Mouse (Mus musculus) adrenal gland, postnatal 4 days (tissue): ENCODE measurements at regions not wholly inside any gene's neighbourhood (a gene's known extent, or its start where the extent isn't known, plus 50 kb on each side); places are given as distances from the start of the nearest gene placed in this dataset.

Source experiments
- DNase-seq, 2 experiments: peaks; one replicate each; pipeline ENCODE4 v3.0.0; 2021 to 2022; ENCODE audit warnings: low spot score in 2 of 2, mixed read lengths in 2 of 2

- no peak for DNase-seq
Measured at GRCm38 (mm10) chr10:66433490-66433889, 662.4 kb upstream of the Jmjd1c start.

- no peak for DNase-seq
Measured at GRCm38 (mm10) chr10:66470684-66471083, 625.2 kb upstream of the Jmjd1c start.

- DNase-seq: no peak
Measured at GRCm38 (mm10) chr10:66472038-66472437, 623.9 kb upstream of the Jmjd1c start.

- DNase-seq: no peak
Measured at GRCm38 (mm10) chr10:66475187-66475735, 620.7 kb upstream of the Jmjd1c start.

GRCm38 (mm10) chr10:66490871-66491270 is 605.1 kb upstream of the Jmjd1c start:
- no peak for DNase-seq

GRCm38 (mm10) chr10:66491850-66492249 is 604.1 kb upstream of the Jmjd1c start:
- no peak for DNase-seq

GRCm38 (mm10) chr10:66539846-66540245 is 556.1 kb upstream of the Jmjd1c start:
- DNase-seq: no peak

GRCm38 (mm10) chr10:66546656-66547055 is 549.3 kb upstream of the Jmjd1c start:
- DNase-seq: no peak

GRCm38 (mm10) chr10:66547660-66548059 is 548.3 kb upstream of the Jmjd1c start:
- no peak for DNase-seq

- no peak for DNase-seq
Measured at GRCm38 (mm10) chr10:66548073-66548472, 547.9 kb upstream of the Jmjd1c start.

- peak in 1 of 2 experiments; percentile 5 for DNase-seq
Measured at GRCm38 (mm10) chr10:66552919-66553318, 543.0 kb upstream of the Jmjd1c start.

GRCm38 (mm10) chr10:66554259-66554658 is 541.7 kb upstream of the Jmjd1c start:
- DNase-seq: no peak

GRCm38 (mm10) chr10:66558097-66558840 is 537.7 kb upstream of the Jmjd1c start:
- DNase-seq: no peak

- no peak for DNase-seq
Measured at GRCm38 (mm10) chr10:66565374-66565773, 530.6 kb upstream of the Jmjd1c start.

- no peak for DNase-seq
Measured at GRCm38 (mm10) chr10:66574846-66575535, 520.9 kb upstream of the Jmjd1c start.

GRCm38 (mm10) chr10:66593001-66593400 is 502.9 kb upstream of the Jmjd1c start:
- no peak for DNase-seq

GRCm38 (mm10) chr10:66593506-66593905 is 502.4 kb upstream of the Jmjd1c start:
- no peak for DNase-seq

- no peak for DNase-seq
Measured at GRCm38 (mm10) chr10:66597952-66598351, 498.0 kb upstream of the Jmjd1c start.

- DNase-seq: no peak
Measured at GRCm38 (mm10) chr10:66607141-66607540, 488.8 kb upstream of the Jmjd1c start.

GRCm38 (mm10) chr10:66616280-66616679 is 479.6 kb upstream of the Jmjd1c start:
- DNase-seq: no peak

GRCm38 (mm10) chr10:66630996-66631395 is 464.9 kb upstream of the Jmjd1c start:
- DNase-seq: no peak
